Mouse (Mus musculus) kidney, postnatal 25 days (tissue): ENCODE results near the gene Mthfd2l.
A peak's percentile ranks its signal among the peaks of the same experiment; 100 is the strongest.

Experiments used
- DNase-seq, 2 experiments: peaks; one replicate each; pipeline ENCODE4 v3.0.0; 2021; ENCODE audit warnings: mixed read lengths in 2 of 2

Gene Mthfd2l

GRCm38 (mm10) chr5:90949499-90949898 is 18.6 kb downstream of the Mthfd2l start:
- DNase-seq, result no peak

- DNase-seq, result peak in 1 of 2 experiments; percentile 66
These were observed 20.6 kb downstream of the Mthfd2l start for GRCm38 (mm10) chr5:90951475-90951874.

DNA sequence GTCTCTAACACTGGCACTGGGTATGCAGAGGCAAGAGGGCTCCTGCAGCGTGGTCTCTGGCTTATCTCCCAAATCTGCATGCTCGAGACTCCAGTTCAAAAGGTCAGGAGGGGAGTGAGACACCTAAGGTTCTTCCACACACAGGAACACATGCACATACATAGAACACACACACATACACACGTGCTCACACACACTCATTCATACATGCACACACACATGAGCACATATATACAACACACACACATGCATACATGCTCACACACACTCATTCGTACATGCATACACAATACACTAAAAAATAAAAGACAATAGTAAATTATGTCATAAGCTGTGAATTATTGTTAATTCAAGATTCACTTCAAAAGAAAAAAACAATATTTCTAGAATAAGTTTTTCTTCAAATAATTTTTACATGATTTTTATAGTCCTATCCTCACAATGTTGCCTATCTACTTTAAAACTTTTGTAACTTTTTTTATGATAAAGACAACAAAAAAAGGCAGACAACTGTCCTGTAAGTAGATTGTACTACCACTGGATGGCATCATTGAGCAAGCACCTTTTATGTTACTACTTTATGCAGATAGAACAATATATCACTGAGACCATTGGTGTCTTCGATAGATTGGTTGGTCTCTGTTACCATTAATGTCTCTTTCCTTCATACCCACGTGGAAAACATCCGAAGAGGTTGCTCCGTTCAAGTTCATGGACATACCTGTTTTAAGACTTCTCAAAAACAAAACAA is 22.0 kb downstream of the Mthfd2l start:
- no peak for DNase-seq

DNA sequence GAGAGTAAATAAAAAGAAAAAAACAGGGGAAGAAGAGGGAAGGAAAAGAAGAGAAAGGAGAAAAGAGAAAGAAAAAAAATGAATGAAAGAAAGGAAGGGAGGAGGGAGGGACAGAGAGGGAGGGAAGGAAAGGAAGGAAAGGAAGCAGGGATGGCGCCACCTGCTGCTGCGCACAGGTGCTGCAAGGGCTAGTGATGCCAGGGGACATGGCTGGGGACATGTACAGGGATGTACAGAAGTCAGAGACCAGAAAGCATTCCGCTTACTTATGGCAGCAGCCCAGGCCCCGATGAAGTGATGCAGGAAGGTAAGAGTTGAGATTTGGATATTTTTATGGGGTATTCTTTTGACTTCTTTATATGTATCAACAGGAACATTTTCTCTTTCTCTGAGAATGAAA is 33.4 kb downstream of the Mthfd2l start:
- DNase-seq, result peak in 1 of 2 experiments; percentile 46

DNA sequence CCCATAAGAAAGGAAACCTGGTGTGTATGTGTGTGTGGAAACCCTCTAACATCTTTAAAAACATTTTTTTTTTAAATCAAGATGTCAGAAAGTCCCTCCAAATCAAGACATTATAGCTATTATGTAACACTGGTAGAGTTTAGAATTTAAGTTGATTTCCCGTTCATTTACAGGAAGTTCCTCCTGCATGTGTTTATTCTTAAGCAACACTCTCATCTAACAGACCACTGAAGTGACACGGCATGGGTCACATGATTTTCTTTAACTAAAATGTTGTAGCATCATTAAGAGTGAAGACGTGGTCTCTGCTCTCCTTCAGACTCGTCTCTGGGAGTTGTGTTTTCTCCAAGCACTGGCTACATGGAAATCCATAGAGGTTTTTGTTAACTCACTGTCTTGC is 33.8 kb downstream of the Mthfd2l start:
- DNase-seq, result no peak

DNA sequence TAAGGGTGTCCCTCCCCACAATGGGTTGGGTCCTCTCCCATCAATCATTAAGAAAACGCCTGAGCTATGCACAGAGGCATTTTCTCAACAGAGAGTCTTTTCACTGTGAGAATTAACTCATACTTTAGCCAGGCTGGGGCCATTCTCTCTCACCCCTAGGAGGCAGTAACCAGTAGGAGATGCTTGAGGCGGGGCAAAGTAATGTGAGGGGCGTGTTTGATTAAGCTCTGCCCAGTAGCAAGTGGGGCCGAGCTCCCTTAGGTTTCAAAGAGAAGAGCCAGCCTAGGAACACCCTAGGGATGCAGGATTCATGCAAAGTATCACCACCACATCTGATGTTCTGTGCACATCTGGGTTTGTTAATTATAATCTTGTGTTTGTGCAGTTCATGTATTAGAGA is 34.5 kb downstream of the Mthfd2l start:
- no peak for DNase-seq

- DNase-seq, result peak; percentile 67 to 85
These were observed 46.3 kb downstream of the Mthfd2l start for GRCm38 (mm10) chr5:90977244-90977643.

- no peak for DNase-seq
These were observed 49.4 kb downstream of the Mthfd2l start for GRCm38 (mm10) chr5:90980297-90980696.

- no peak for DNase-seq
These were observed 56.7 kb downstream of the Mthfd2l start for GRCm38 (mm10) chr5:90987605-90988004.

DNA sequence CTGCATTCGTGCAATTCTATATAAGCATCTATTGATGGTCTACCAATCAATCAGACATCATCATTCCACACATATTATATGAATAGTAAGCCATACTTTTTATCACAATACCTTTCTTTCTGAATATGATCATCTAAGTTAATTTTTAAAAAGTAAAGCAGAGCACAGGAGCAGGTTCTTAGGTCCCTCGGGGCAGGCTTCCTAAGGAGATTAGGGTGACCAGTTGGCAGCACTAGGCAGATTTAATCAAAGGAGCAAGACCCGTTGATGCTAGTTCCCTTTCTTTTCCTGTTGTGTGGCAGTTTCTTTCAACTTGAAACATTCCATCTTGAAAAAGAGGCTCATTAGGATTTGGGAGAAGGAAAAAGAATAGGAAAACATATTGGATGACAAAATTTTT is 57.2 kb downstream of the Mthfd2l start:
- no peak for DNase-seq

DNA sequence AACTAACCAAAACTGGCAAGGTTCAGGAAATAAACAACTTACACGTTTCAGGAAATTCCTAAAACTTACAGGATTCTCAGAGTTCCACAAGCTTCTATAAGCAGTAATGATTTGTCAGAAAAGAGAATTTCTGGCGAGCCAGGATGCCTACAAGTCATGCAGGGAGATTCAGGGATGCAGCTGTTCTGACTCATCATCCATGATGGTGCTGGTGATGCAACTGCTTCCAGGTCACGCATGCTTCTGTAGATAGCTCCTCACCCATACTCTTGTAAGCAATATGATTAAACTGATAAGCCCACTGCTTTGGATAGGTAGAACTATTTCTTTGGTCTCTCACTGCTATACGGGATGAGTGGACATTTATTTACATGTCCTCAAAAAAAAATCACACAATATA is 57.7 kb downstream of the Mthfd2l start:
- no peak for DNase-seq

DNA sequence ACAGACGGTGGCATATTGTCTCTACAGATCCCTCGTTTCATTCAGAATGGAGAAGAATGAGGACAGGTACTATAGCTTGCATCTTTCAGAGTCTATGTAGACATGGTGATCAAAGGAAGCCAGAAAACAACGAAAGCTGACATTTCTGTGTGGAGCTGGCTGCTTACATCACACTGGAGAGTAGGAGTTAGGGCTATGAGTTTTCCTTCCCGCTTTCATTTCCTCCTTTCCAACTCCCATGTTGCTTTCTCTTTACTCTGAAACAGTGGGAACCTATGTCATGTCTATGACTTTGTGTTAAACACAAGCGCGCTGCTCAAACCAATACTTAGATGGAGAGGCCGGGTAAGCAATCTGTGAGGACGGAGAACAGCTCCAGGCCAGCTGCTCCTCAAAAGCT is 69.0 kb downstream of the Mthfd2l start:
- no peak for DNase-seq

GRCm38 (mm10) chr5:91015216-91015615 is 84.3 kb downstream of the Mthfd2l start:
- DNase-seq, result no peak

DNA sequence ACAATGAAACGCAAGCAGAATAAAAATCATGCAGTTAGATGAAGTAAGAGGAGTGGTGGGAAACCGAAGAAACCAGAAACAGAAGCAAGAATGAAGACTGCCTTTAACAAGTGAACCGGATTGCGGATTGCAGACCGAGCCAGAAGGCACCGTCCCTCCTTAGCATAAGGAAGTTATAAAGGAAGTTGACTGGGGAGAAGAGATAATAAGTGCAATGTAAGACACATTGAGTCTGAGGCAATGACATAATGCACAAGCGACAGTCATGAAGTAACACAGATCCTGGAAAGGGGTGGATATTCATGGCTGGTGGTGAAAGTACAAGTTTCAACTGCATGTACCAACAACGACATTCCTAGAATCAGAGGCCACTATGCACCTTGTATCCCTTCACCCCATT is 92.2 kb downstream of the Mthfd2l start:
- no peak for DNase-seq

DNA sequence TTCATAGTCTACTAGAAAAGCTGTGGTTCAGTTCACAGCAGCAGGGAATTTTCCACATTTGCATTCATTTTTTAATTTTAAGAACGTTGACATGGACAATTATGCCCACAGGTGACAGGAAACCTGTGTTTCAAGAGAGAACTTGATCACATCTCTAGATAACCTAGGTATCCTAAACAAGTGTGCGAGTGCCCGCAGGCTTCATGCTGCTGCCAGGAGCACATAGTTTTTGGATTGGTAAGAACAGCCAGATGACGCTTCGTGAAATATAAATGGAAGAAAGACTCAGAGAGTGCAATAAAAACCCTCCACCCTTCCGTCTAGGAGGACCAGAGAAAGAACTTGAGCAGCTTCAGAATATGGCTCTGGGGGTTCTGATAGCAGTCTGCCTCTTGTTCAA is 96.2 kb downstream of the Mthfd2l start, which contains the start of gene Epgn:
Gene Epgn (plus strand): TSS at position 301 of the 400 bp plus-strand sequence.
- no peak for DNase-seq

DNA sequence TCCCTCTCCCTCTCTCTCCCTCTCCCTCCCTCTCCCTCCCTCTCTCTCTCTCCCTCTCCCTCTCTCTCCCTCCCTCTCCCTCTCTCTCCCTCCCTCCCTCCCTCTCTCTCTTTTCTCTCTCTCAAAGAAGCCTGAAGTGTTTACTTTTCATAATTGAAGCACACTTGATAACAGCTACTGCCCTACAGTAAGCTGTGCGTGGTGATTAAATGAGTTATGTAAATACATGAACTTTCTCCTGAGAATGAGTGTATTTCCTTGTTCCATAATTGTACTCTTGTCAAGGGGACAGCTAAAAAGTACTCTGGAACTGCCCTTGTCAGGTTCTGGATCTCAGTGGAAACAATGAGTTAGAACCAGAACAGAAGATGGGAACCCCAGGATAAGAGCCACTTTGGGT is 96.9 kb downstream of the Mthfd2l start:
- no peak for DNase-seq

DNA sequence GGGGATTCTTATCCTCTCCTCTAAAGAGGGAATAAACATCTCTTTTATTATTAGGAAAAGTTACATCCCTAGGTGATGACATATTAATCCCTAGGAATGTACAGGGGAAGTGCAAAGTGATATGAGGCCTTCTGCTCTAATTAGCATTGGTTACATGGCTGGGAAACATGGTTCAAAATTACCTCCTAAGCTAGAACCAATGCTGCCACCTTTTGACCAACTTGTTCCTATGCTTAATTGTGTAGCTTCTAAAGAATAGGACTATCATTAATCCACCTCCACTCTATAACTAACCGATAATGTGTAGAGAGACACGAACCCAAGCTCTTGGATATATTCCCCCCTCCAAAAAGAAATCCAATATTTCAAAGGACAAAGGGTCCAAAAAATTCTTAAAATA is 99.7 kb downstream of the Mthfd2l start:
- no peak for DNase-seq

- peak in 1 of 2 experiments; percentile 33 for DNase-seq
These were observed 104.4 kb downstream of the Mthfd2l start for GRCm38 (mm10) chr5:91035341-91035740.

- DNase-seq, result no peak
These were observed 105.7 kb downstream of the Mthfd2l start for GRCm38 (mm10) chr5:91036628-91037027.

DNA sequence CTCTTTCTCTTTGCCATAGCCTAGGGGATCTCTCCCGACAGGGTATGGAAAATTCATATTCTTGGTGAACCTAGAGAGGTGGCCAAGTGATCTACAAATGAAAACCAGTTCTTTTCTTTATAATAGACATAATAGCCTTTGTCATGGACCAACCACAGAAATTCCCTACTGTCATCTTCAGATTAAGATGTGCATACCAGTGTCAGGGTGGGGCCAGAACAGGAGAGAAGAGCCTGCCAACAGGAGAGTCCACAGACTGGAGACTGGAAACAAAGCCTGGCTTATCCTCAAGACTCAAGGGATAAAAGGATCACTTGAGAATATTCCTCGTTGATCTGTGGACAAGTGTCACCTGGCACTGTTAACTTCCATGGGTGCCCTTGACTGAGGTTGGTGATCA is 106.8 kb downstream of the Mthfd2l start:
- DNase-seq, result no peak

- peak; percentile 36 to 66 for DNase-seq
These were observed 107.6 kb downstream of the Mthfd2l start for GRCm38 (mm10) chr5:91038547-91038946.

DNA sequence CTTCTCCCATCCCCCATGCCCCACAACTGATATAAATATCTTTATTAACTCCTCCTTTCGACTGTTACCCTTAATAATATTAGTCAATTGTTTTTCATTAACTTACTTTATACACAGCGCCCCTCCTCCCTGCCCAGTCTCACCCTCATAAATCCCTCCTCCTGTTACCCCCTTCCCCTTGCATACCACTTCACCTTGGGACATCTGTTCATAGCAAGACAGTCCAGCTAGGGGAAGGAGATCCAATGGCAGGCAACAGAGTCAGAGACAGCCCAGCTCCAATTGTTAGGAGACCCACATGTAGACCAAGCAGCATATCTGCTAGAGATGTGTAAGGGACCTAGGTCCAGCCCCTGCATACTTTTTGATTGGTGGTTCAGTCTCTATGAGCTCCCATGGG is 108.0 kb downstream of the Mthfd2l start:
- no peak for DNase-seq

DNA sequence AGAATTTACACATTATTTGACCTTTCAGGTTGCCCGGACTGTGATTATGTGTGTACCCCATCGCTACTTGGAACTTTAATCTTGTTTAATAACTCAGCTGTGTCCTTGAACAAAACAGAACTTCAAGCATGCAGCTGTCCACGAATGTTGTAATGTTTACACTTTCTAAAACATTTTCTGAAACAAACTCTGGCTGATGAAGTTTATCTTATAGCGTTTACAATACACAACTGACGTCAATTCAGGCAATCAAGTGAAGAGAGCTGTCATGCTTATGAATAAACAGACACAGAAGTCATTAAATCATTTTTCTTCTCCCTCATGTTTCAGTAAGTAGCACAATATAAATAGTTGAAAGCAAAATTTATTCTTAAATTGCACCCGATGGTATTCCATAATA is 117.1 kb downstream of the Mthfd2l start:
- DNase-seq, result no peak

- DNase-seq, result no peak
These were observed 117.5 kb downstream of the Mthfd2l start for GRCm38 (mm10) chr5:91048397-91048796.
